Mouse (Mus musculus): ENCODE measurements around the gene Sag.
"Not testable (repeated sequence)": the region's sequence is repeated elsewhere in the genome, so short reads cannot be mapped to it uniquely, and the experiment has no call there.

The Sag gene

GRCm38 (mm10) chr1:87824420-87824995, 21.0 kb downstream of the Sag start:
- no peak for DNase-seq (ENCODE audit: low read depth, low spot score)

- DNase-seq (ENCODE audit: low read depth, low spot score): no peak
Observed at GRCm38 (mm10) chr1:87825281-87825680, 21.8 kb downstream of the Sag start.

GRCm38 (mm10) chr1:87825991-87826390, 22.5 kb downstream of the Sag start:
- no peak for DNase-seq (ENCODE audit: low read depth, low spot score)

- DNase-seq (ENCODE audit: low read depth, low spot score): no peak
Observed at GRCm38 (mm10) chr1:87826474-87826873, 23.0 kb downstream of the Sag start.

- DNase-seq (ENCODE audit: low read depth, low spot score): not testable (repeated sequence)
Observed at GRCm38 (mm10) chr1:87827476-87827875, 24.0 kb downstream of the Sag start.

- DNase-seq (ENCODE audit: low read depth, low spot score): no peak
Observed at GRCm38 (mm10) chr1:87828185-87828584, 24.7 kb downstream of the Sag start.

GRCm38 (mm10) chr1:87828926-87829580, 25.6 kb downstream of the Sag start:
- DNase-seq (ENCODE audit: low read depth, low spot score): no peak

GRCm38 (mm10) chr1:87829621-87830211, 26.2 kb downstream of the Sag start:
- DNase-seq (ENCODE audit: low read depth, low spot score): no peak

GRCm38 (mm10) chr1:87836453-87836852, 33.0 kb downstream of the Sag start:
- DNase-seq (ENCODE audit: low read depth, low spot score): no peak

GRCm38 (mm10) chr1:87837018-87837417, 33.5 kb downstream of the Sag start:
- DNase-seq (ENCODE audit: low read depth, low spot score): no peak

GRCm38 (mm10) chr1:87840411-87841208, 37.1 kb downstream of the Sag start:
- no peak for DNase-seq (ENCODE audit: low read depth, low spot score)

GRCm38 (mm10) chr1:87846801-87847474, 43.5 kb downstream of the Sag start:
- no peak for DNase-seq (ENCODE audit: low read depth, low spot score)

GRCm38 (mm10) chr1:87847475-87848168, 44.1 kb downstream of the Sag start:
- no peak for DNase-seq (ENCODE audit: low read depth, low spot score)

GRCm38 (mm10) chr1:87848237-87848996, 44.9 kb downstream of the Sag start:
- DNase-seq (ENCODE audit: low read depth, low spot score): no peak

GRCm38 (mm10) chr1:87849278-87849677, 45.8 kb downstream of the Sag start:
- DNase-seq (ENCODE audit: low read depth, low spot score): no peak

- DNase-seq (ENCODE audit: low read depth, low spot score): no peak
Observed at GRCm38 (mm10) chr1:87851344-87851743, 47.9 kb downstream of the Sag start.

- DNase-seq (ENCODE audit: low read depth, low spot score): no peak
Observed at GRCm38 (mm10) chr1:87852081-87852790, 48.8 kb downstream of the Sag start.

- DNase-seq (ENCODE audit: low read depth, low spot score): no peak
Observed at GRCm38 (mm10) chr1:87852892-87853600, 49.6 kb downstream of the Sag start, which contains the start of gene Dgkd. Dgkd (plus strand) TSS chr1:87853287.

All from retina, adult 2 months (tissue).